Comparison of ENCODE assay signal across 14 mouse cellular contexts in the genomic region with DNA sequence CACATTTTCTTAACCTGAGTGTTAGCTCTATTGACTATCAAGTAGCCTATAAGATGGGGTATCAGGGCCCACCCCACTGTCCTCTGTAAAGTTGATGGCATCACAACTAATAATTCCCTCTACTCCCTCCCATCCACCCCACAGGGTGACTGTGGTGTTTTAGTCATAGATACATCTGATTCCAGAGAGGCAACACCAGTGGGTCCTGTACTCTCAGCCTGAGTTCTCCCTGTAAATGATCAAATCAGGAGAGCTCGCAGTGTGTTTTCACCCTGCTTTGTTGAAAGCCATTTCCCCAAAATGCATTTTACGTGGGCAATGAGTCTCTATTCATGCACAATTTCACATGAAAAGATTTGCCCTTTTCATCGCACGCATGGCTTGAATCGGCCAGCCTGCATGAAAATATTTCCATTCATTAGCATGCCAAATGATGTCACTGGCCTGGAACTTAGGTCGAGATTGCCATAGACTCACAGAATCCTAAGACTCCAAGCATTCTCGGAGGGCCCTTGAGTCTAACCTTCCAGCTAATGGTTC.
DNase-seq lines count a peak whose midpoint lies in the region; ATAC-seq and TF ChIP-seq lines count a peak whose summit lies in the region.
"Had no signal": no experiment of that assay in that cellular context is flagged by ENCODE, and none has a peak within 500 bp of the region (broad histone marks: within the 10 kb centered on the region; RNA-seq: fewer than 3 reads in every experiment).

No protein-coding gene starts in this region.

- H3K9ac ChIP-seq in lung, embryonic 14.5 days, result no peak overlapping the region
- H3K9ac ChIP-seq in forebrain, embryonic 14.5 days (ENCODE audit: low read length), result no peak overlapping the region
- H3K9ac ChIP-seq: lung, embryonic 15.5 days had no signal

- H3K27ac ChIP-seq in lung, embryonic 14.5 days (ENCODE audit: low read depth), result no peak overlapping the region
- no peak overlapping the region for H3K27ac ChIP-seq in forebrain, embryonic 14.5 days (ENCODE audit: low read depth, low read length)
- H3K27ac ChIP-seq: lung, embryonic 15.5 days had no signal

- H3K36me3 ChIP-seq in lung, embryonic 14.5 days (ENCODE audit: insufficient read depth), result no peaks in the 10 kb centered on the region
- no peaks in the 10 kb centered on the region for H3K36me3 ChIP-seq in forebrain, embryonic 14.5 days (ENCODE audit: control insufficient read depth, insufficient read depth, low read length)
- H3K36me3 ChIP-seq: lung, embryonic 15.5 days had no signal

- H3K9me3 ChIP-seq in lung, embryonic 14.5 days (ENCODE audit: low read depth, low read length), result no peaks in the 10 kb centered on the region
- H3K9me3 ChIP-seq in forebrain, embryonic 14.5 days (replicated peaks; ENCODE audit: control insufficient read depth, low read length), result no peaks in the 10 kb centered on the region
- H3K9me3 ChIP-seq: lung, embryonic 15.5 days had no signal

- no peak overlapping the region for H3K4me3 ChIP-seq in lung, embryonic 14.5 days (ENCODE audit: low read depth, low read length)
- no peak overlapping the region for H3K4me3 ChIP-seq in lung, adult 2 months (replicated peaks; ENCODE audit: extremely low read depth, low read depth, low read length)
- no peak overlapping the region for H3K4me3 ChIP-seq in forebrain, embryonic 14.5 days (ENCODE audit: low read depth, low read length)
- H3K4me3 ChIP-seq: erythroblast, embryonic 14.5 days; lung, embryonic 15.5 days had no signal

- no peaks in the 10 kb centered on the region for H3K27me3 ChIP-seq in lung, embryonic 14.5 days (ENCODE audit: insufficient read depth, low read length)
- no peaks in the 10 kb centered on the region for H3K27me3 ChIP-seq in forebrain, embryonic 14.5 days (replicated peaks; ENCODE audit: control insufficient read depth, insufficient read depth, low read length)
- H3K27me3 ChIP-seq: lung, embryonic 15.5 days had no signal

- no peak for TF ChIP-seq CTCF in lung, embryonic 14.5 days (IDR thresholded peaks at IDR 0.05; ENCODE audit: low read depth)
- no peak for TF ChIP-seq CTCF in lung, adult 2 months (IDR thresholded peaks at IDR 0.05; ENCODE audit: insufficient read depth, low read length)

- peak; percentile 10 for DNase-seq in lung, embryonic 14.5 days
- DNase-seq in lung, adult 2 months, result no peak
- peak; percentile 88 for DNase-seq in forebrain, embryonic 14.5 days (ENCODE audit: low spot score)
- peak; percentile 24 to 68 for DNase-seq in kidney, adult 8-10 months
- peak; percentile 64 for DNase-seq in retina, embryonic 14.5 days (ENCODE audit: low spot score)
- no peak for DNase-seq in cerebellum, postnatal 4 days (ENCODE audit: low spot score in 2 of 2)
- DNase-seq in right cerebral cortex, adult 2 months (ENCODE audit: low spot score in 2 of 2), result no peak
- DNase-seq: cerebellum, postnatal 14 days; gastrocnemius, postnatal 25 days; left cerebral cortex, postnatal 4 days; right cerebral cortex, postnatal 14 days had no signal

- no peak for ATAC-seq in lung, embryonic 14.5 days (ENCODE audit: insufficient read depth)
- peak; percentile 67 for ATAC-seq in forebrain, embryonic 14.5 days
- ATAC-seq: activated CD4-positive, CD25-positive, alpha-beta regulatory T cell, adult 4 months had no signal

- 79% methylated on average over 7 of the region's 7 CpGs for WGBS in lung, embryonic 14.5 days
- WGBS in lung, adult 2 months, result 63% methylated on average over 7 of the region's 7 CpGs
- WGBS in forebrain, embryonic 14.5 days, result 3% methylated on average over 7 of the region's 7 CpGs

- H3K4me1 ChIP-seq in lung, embryonic 14.5 days (ENCODE audit: insufficient read depth), result no peaks in the 10 kb centered on the region
- no peaks in the 10 kb centered on the region for H3K4me1 ChIP-seq in lung, adult 2 months (ENCODE audit: control insufficient read depth, insufficient read depth, low read length)
- H3K4me1 ChIP-seq in forebrain, embryonic 14.5 days (ENCODE audit: control insufficient read depth, insufficient read depth, low read length), result peaks cover 10% of the 10 kb centered on the region
- H3K4me1 ChIP-seq: lung, embryonic 15.5 days had no signal

- TF ChIP-seq POLR2A in lung, adult 2 months (IDR thresholded peaks at IDR 0.05; ENCODE audit: borderline replicate concordance, extremely low read depth, low read depth, low read length), result no peak

- H3K4me2 ChIP-seq in lung, embryonic 14.5 days, result no peak overlapping the region
- H3K4me2 ChIP-seq in forebrain, embryonic 14.5 days (ENCODE audit: low read length), result no peak overlapping the region
- H3K4me2 ChIP-seq: lung, embryonic 15.5 days had no signal

Comparison
In these comparisons a context has a peak if more than half of its experiments do, and no peak if none do; other contexts are left out.
1. DNase-seq: peak in lung, embryonic 14.5 days (single experiment), forebrain, embryonic 14.5 days (single experiment), kidney, adult 8-10 months (2 of 2) and retina, embryonic 14.5 days (single experiment); none in lung, adult 2 months (single experiment), cerebellum, postnatal 4 days (0 of 2) and right cerebral cortex, adult 2 months (0 of 2).